Mouse (Mus musculus): ENCODE measurements around the gene Prkar2b.

The Prkar2b gene

GRCm38 (mm10) chr12:32061090-32061930, at the start of gene Prkar2b:
Prkar2b (minus strand) TSS chr12:32061296.
- DNase-seq (ENCODE audit: low spot score in 2 of 2) = peak; percentile 90 to 95

- DNase-seq (ENCODE audit: low spot score in 2 of 2) = no peak
Observed at GRCm38 (mm10) chr12:32109201-32109600, 48.1 kb upstream of the Prkar2b start.

GRCm38 (mm10) chr12:32104955-32105521, 43.9 kb upstream of the Prkar2b start:
- no peak for DNase-seq (ENCODE audit: low spot score in 2 of 2)

GRCm38 (mm10) chr12:32104451-32104862, 43.4 kb upstream of the Prkar2b start:
- no peak for DNase-seq (ENCODE audit: low spot score in 2 of 2)

- DNase-seq (ENCODE audit: low spot score in 2 of 2) = no peak
Observed at GRCm38 (mm10) chr12:32101306-32101705, 40.2 kb upstream of the Prkar2b start.

GRCm38 (mm10) chr12:32099686-32100206, 38.6 kb upstream of the Prkar2b start:
- DNase-seq (ENCODE audit: low spot score in 2 of 2) = no peak

- no peak for DNase-seq (ENCODE audit: low spot score in 2 of 2)
Observed at GRCm38 (mm10) chr12:32098596-32098995, 37.5 kb upstream of the Prkar2b start.

- no peak for DNase-seq (ENCODE audit: low spot score in 2 of 2)
Observed at GRCm38 (mm10) chr12:32097107-32097506, 36.0 kb upstream of the Prkar2b start.

GRCm38 (mm10) chr12:32095164-32095563, 34.1 kb upstream of the Prkar2b start:
- DNase-seq (ENCODE audit: low spot score in 2 of 2) = no peak

- no peak for DNase-seq (ENCODE audit: low spot score in 2 of 2)
Observed at GRCm38 (mm10) chr12:32092452-32092851, 31.4 kb upstream of the Prkar2b start.

- DNase-seq (ENCODE audit: low spot score in 2 of 2) = peak in 1 of 2 experiments; percentile 18
Observed at GRCm38 (mm10) chr12:32088566-32088965, 27.5 kb upstream of the Prkar2b start.

- DNase-seq (ENCODE audit: low spot score in 2 of 2) = peak in 1 of 2 experiments; percentile 11
Observed at GRCm38 (mm10) chr12:32087339-32087738, 26.2 kb upstream of the Prkar2b start.

GRCm38 (mm10) chr12:32086874-32087273, 25.8 kb upstream of the Prkar2b start:
- no peak for DNase-seq (ENCODE audit: low spot score in 2 of 2)

GRCm38 (mm10) chr12:32085856-32086255, 24.8 kb upstream of the Prkar2b start:
- DNase-seq (ENCODE audit: low spot score in 2 of 2) = no peak

GRCm38 (mm10) chr12:32085189-32085588, 24.1 kb upstream of the Prkar2b start:
- DNase-seq (ENCODE audit: low spot score in 2 of 2) = no peak

- DNase-seq (ENCODE audit: low spot score in 2 of 2) = no peak
Observed at GRCm38 (mm10) chr12:32084601-32085000, 23.5 kb upstream of the Prkar2b start.

- no peak for DNase-seq (ENCODE audit: low spot score in 2 of 2)
Observed at GRCm38 (mm10) chr12:32080692-32081091, 19.6 kb upstream of the Prkar2b start.

- DNase-seq (ENCODE audit: low spot score in 2 of 2) = no peak
Observed at GRCm38 (mm10) chr12:32077403-32077802, 16.3 kb upstream of the Prkar2b start.

- no peak for DNase-seq (ENCODE audit: low spot score in 2 of 2)
Observed at GRCm38 (mm10) chr12:32075831-32076715, 15.0 kb upstream of the Prkar2b start.

GRCm38 (mm10) chr12:32074271-32074670, 13.2 kb upstream of the Prkar2b start:
- DNase-seq (ENCODE audit: low spot score in 2 of 2) = no peak

- DNase-seq (ENCODE audit: low spot score in 2 of 2) = no peak
Observed at GRCm38 (mm10) chr12:32066004-32066403, 4.9 kb upstream of the Prkar2b start.

All from thymus, postnatal 10 days (tissue).